Mouse (Mus musculus) cerebellum, adult 11-12 months (tissue): ENCODE results near the gene Adgrf3.

Experiments used
- DNase-seq: peaks from one replicate; pipeline ENCODE4 v3.0.0; 2022

The Adgrf3 gene

DNA sequence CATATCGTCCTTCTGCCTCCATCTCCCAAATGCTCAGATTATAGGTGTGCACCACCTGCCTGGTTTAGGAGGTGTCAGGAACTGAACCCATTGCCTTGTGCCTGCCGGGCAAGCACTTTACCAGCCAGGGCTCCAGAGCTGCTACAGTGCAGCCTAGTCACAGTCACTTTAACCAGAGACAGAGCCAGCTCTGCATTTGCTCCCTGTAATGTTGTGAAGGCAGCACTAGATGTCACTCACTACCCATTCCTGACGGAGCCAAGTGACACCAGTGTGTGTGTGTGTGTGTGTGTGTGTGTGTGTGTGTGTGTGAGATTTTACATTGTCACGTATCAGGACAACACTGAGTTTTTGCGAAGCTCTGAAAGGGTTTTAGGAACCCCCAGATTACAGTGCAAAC, 4.0 kb downstream of the Adgrf3 start:
- DNase-seq = no peak

DNA sequence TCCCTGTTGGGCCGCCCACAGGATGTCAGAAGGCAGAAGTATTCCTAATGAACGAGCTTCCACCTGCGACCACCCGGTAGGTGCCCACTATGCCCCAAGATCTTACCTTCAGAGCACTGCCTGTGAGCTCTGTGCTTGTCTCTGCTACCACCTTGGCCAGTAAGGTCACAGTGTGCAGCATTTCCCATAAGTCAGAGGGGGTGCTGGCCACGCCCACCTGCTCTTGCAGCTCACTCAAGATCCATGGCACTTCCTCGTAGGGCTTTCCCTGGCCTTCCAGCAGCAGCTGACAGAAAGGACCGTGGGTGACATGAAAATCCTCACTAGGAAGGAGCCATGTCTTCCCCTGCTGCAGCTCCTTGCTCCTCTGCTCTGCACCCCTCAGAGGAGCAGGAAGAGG, 7.3 kb downstream of the Adgrf3 start:
- DNase-seq = no peak

DNA sequence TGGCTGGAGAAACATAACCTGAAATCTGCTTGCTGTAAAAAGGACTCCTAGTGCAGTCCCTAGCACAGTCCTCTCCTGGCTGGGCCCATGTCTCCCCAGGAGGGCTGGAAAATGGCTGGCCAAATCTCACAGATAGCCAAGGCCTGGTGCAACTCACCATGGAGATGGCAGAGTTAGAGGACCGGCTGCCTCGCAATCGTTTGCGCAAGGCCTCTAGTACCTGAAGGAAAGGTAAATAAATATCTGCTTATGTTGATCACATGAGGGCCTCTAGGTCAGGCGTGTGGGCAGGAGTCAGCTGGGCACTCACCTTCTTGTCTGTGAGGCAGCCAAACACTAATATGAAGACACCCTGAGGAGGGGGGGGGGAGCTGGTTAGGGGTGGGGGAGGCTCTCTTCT, 10.2 kb downstream of the Adgrf3 start:
- no peak for DNase-seq

DNA sequence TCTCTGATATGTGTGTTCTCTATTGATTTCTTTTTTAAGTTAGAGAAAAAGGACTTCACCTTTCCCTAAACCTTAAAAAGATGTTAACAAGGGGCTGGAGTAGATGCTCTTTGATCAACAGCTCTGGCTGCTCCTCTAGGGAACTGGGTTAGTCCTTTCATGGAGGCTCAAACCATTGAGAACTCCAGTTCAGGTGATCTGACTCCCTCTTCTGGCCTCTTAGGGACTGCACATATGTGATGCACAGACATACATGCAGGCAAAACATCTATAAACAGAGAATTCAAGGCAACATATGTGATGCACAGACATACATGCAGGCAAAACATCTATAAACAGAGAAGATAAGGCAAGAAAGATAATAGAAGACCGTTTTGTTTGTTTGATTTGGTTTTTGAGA, 13.1 kb downstream of the Adgrf3 start:
- no peak for DNase-seq

DNA sequence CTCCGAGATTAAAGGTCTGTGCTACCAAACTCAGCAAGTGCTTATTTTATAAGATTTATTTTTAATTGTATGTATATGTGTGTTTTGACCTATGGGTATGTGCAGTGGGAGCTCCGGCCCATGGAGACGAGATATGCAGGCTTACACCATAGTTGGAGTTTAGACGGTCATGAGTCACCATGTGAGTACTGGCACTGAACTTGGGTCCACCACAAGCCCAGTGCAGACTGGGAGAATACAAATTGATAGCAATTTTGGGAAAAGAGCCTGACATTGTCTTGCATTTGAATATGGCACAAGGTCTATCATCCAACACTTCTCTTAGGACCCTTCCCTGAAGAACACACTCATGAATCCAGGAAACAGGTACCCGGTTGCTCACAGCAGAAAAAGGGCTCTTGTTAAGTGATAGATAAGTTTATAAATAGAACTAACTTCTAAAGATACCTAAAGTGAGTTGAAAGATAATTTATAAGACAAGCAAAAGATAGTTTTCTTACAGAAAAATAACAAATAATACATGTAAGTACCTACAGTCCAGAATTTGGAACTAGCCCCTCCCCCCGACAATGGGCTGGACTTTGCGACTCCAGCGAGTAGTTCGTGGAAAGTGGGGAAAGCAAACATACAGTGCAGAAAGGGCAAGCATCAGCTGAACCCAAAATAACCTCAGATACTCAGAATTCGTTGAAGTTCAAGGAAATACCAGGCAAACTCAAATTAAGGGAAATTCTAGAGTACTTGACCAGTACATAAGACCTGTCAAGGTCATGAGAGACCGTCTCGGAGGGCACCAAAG, 17.6 kb downstream of the Adgrf3 start:
- no peak for DNase-seq

DNA sequence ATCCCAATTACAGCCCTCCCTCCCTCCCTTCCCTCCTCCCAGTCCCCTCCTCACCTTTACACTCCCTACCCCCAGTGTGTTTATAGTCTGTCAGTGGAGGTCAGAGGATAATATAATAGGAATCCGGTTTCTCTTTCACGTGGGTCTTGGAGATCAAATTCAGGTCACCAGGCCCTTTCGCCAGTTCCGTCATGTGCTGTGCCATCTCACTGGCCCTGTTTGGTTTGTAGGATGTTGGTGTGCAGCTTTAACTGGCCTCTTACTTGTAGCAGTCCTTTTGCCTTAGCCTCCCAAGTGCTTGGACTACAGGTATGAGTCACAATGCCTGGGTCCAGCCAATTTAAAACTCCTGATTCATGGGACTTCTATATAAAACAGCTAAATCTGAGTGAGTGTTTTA, 29.7 kb downstream of the Adgrf3 start:
- no peak for DNase-seq

DNA sequence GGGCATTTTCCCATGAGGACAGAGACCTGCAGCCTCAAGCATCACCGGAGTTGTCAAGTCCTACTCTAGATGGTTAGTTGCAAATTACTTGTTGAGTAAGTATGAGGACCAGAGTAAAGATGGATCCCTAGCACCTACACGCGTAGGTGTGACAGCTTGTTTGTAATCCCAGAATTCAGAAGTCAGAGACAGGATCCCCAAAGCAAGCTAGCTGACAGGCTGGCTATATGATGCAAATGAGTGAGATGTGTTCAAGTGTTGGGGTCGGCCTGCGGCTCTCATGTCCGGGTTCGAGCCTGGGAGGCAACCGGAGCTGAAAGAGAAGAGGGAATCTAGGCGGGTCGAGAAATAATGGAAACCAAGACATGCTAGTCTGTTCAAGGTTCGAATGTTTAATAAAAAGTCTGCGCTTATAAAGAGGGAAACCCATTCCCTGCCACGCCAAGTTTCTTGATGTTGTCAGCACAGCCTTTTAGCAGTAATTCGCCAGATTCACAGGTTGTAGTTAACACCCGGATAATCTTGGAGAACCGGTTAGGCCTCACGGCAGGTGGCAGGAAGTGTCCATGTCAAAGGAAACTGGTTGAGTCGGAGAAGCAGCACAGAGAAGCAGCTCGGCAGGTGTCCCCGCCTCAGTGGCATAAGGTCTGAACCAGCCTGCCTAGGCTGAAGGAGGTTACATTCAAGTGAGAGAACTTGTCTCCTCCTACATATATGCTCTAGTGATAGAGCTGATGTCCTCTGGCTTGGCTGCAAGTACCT, 32.4 kb downstream of the Adgrf3 start:
- no peak for DNase-seq

DNA sequence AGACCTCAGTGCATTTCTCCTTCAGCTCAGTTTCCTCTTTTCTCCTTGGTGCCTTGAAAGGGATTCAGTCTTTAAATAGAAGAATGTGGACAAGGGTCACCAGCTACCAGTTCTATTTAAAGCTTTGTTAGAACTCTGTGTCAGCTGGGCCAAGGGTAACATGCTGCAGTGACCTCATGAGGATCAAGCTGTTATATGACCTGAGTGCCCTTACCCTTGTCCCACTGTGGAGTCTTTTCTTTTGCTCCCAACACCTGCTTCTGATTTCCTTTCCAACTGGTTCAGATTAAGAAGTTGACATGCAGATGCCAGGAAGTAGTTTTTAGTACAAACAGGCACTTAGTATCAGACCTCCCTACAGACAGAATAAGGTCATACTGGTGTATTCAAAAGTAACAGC, 33.4 kb downstream of the Adgrf3 start:
- DNase-seq = no peak

DNA sequence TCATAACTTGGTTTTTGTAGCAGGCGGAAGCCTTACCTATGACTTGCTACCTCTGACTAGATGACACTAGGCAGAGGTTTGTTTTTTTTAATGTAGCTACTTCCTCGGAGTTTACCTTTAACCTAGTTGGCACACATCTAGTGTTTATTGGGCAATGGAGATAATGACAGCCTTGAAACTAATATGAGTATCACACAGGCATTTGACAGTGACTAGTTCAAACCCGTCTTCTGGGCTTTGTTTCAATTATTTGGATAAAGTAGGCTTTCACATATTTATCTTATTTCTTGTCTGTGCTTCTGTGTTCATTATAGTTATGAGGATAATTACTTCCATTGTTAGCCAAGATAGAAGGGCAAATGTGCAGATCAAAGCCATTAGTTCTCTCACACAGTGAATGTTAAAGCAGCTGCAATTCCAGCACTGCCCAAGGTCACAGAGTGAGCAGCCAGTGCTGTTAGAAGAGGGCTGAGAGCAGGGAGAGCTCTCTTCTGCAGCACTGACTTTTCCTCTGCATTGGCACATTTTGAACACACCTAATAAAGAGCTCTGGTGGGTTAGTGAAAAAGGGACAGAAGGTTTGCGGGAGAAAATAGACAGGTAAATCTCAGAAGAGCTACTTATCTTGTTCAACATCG, 35.1 kb downstream of the Adgrf3 start:
- DNase-seq = no peak

DNA sequence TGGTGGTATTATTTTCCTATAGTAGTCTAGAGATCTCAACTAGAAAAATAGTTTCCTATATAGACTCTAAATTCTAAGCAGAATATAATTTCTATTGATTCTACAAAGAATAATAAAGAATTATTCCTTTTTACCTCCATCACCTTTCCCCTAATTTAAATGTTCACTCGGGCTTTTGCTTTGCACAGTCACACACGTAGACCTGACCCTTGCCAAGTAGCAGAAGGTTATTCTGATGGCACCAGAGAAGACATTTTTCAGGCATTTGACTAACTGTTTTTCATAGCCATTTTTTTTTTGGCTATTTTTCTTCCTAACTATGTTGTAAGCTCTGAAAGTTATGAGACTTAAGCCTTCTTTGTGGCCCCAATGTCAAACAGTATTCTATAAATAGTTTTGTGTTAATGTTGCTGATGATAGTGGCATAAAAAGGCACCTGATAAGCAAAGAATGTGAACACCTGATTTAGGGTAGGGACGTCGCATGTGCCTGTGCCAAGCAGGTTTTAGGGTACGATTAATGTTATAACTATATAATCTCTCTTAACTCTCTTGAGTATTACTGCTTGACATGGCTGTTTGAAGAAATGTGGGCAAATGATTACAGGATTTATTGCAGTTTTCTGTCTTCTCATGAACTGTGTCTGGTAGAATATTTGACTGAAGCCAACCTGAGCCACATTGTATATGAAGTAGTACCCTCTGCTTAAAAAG, 40.1 kb downstream of the Adgrf3 start:
- DNase-seq = no peak

DNA sequence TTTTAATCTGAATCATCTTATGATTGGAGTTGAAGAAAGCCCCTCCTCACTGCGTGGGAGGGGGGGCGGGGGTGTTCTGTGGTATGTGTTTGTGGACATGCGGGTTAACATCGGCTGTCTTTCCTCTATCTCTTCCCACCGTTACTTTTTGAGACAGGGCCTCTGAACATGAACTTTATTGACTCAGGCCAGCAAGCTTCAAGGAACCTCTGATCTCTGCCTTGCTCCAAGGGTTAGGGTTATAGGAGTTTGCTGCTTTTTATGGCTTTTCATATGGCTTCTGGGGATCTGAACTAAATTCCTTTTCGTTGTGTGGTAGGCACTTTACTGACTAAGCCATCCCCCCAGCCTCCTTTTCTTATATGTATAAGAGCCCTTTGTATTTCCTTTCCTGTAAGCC, 43.2 kb downstream of the Adgrf3 start:
- DNase-seq = no peak

DNA sequence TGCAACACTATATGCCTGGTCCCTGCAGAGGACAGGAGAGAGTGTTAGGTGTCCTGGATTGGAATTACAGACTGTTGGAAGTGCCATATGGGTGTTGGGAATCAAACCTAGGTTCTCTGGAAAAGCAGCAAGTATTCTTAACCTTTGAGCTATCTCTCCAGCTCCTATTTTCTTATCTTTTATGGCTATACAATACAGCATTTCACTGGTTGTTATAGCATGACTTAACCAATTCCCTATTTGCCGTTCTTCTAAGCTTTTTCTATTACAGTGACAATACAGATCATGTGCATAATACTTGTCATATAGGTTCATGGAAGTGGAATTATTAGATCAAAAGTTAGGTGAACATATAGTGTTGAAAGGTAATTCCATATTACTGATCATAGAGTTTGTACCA, 43.7 kb downstream of the Adgrf3 start:
- DNase-seq = no peak

DNA sequence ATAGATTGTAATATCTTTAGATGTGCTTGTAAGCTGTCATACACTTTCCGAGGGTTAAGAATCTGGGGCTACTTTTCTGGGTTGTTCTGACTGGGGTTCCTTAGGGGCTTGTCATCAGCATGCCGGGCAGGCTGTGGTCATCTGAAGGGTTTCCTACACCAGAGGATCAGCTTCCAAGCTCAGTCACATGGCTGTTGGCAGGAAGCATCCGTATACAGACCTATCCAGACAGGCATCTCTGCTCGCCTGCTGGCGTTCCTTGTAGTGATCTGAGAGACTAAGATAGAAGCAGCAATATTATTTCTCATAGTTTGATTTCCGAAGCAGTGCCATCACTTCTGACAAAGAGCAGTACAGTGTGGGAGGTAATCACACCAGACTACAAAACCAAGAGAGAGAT, 45.9 kb downstream of the Adgrf3 start:
- no peak for DNase-seq

DNA sequence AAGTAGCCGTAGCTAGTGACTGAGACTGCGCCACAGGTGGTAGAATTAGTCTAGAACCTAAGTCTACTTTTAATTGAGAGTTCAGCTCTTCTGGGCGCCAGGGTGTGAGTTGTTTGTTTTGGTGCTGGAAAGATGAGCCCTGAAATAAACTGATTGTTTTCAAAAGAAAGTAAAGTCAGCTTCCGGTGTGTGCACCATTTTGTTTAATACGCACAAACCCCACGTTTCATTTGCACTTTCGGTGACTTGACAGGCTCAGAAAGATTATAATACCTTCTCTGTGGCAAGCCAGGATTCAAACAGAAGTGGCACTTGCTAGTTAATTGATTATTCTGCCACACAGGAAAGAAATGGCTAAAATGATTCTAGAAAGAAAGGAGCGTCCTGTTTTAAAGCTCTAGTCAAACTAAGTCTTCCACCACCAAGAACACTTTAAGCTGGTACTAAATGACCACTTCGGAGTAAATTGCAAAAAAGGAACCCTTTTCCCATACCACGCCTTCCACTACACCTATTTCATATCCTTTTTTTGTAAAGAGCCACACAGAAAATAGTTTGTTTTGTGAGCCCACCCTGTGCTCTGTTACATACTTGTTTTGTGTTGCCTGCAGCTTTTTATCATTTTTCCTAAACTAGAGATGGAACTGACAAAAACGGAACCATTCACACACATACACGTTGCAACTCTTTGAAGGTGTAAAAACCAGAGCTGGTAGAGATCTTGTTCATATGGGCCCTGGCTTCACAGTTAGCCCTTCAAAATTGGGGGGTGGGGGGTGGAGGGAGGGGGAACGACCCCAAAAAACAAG, 49.5 kb downstream of the Adgrf3 start:
- DNase-seq = no peak

DNA sequence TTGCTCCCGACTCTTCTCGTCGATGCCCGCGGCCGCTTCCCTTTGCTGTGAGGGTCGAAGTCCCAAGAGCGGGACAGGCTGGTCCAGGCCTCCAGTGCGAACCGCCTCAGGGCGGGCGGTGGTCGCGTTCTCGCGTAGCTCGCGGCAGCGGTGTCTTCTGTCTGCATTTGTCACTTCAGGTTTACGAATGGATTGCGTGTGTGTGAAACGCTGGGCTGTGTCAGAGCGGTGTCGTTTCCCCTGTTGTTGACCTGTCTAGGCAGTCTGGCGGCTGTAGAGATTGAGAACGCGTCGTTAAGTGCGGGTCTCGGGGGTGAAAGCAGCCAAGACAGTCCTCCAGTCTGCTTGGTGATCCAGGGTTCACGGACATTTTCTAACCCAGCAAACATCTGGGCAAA, 50.1 kb downstream of the Adgrf3 start:
- no peak for DNase-seq

DNA sequence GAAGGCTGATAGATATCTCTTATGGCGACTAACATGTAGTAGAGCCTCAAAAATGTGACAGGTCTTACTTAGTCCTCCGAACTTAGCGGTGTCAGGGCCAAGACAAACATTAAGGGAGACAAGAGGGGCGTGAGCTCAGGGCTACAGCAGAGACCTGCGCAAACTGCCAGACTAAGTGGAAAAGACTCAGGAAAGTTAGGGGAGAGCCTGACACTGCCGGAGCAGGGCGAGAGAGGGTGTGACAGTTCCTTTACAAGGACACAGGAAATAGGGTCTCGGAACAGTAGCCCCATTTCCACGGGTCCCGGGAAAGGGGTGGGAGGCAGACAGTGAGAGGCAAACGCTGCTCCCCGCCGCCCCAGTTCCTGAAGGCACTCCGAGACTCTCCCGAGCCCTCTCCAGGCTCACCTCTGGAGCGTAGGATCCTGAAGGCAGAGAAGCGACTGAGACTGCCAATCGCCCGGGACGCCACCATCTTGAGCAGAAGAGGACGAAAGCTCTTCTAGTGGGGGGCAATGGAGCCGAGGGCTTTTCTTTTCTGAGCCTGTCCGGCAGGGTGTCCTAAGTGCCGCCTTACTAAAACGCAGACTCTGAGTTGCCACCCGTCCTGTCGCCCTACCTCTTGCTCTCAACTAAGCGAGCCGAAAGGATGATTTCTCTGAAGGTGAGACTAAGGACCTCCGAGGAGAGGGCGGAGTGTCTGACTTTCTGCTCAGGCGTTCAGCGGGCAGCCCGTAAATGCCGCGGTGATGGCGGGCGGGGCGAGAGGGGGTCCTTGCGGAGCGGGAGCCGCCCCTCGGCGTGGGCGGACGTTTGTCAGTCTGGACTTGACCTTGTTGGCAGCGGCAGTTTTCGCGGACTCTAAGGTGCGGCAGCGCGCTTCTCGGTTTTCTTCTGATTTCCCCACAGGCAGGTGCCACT, 50.8 kb downstream of the Adgrf3 start, which contains the start of the genes Hadha and Hadhb:
Gene Hadha (minus strand): TSS at position 689 of the 921 bp plus-strand sequence.
Gene Hadhb (plus strand): TSS at position 775 of the 921 bp plus-strand sequence.
- DNase-seq = peak; percentile 91

DNA sequence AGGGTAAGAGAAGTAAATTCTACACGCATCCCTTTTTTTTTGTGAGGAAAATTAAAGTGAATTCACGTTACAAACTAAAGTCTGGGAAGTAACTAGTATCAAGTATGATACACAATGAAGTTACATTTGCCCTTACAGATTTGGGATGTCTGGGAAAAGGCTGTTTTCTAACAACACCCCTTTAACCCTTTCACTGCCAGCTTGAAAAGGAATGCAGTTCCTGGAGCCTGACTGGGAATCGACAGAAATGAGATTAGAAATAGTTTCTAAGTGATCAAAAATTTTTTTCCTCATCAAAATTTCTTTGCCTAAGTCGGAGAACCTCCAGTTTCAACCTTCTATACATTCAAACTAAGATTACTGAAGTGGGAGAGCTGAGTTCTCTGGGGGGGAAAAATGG, 51.5 kb downstream of the Adgrf3 start:
- no peak for DNase-seq

DNA sequence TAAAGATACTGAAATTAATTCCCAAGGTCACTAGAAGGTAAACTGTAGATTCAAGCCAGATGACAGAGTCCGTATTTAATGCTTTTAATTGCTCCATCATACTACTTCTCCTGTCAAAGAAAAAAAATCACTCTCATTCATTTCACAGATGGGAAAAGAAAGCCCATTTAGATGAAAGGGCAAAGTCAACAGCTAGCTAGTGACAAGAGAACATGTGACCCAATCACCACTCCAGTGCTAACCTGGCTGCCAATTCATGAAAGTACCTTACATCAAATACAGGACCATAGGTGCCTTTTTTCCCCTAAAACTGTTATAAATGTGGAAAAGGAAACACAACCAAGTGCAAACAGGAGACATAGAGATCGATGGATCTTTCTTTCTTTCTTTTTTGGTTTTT, 52.3 kb downstream of the Adgrf3 start:
- no peak for DNase-seq

DNA sequence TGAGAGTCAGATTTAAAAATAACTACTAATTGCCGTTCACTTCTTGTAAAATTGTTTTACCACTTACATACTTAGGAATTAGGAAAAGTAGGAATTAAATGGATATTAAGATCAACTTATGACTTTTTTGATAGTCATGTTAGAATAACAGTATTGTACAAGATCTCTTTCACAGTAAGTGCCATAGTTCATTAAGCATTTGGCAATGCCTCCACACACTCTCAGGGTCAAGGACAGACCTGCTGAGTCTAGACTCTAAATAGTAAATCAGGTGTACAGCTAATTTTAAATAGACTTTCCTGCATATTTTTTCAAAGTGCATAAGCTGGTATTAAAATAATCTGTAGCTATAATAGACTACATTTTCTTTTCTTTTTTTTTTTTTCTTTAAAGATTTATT, 53.1 kb downstream of the Adgrf3 start:
- no peak for DNase-seq

DNA sequence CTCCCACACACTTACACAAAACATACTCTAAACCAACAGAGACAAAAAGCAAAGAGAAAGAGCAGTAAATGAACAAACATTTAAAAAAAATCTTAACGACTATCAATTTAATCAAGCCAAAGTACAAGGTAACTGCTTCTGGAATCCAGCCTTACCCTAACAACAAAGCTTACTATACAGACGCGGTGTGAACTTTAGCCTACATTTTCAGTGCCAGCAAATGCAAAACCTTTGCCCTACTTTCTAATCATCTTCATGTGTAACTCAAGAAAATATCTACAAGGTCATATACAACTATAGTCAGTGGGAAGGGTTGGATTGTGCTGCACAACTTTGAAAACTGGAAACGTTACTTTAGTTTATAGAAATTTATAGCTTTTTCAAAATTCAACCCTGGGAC, 53.5 kb downstream of the Adgrf3 start:
- no peak for DNase-seq
